Mouse (Mus musculus) heart, embryonic 11.5 days (tissue): Measurements from ENCODE around the gene BC017158. TPM values are rescaled to one million over a fixed set of nuclear protein-coding genes. Genes with fewer than 3 reads are reported as not detected.

Source experiments
- ATAC-seq: fragments of 200-750 bp; cut with Nextera tagmentation; replicated peaks from 2 replicates; pipeline ENCODE4 v1.8.0; 2017; ENCODE audit warnings: moderate library complexity; ENCODE audit not compliant: insufficient number of reproducible peaks, low FRiP score, low TSS enrichment
- H3K27ac ChIP-seq: fragments of 300-500 bp; sonication (generic); 2 replicates; pipeline ENCODE4 v1.5.1; 2014; ENCODE audit warnings: mild to moderate bottlenecking, low read depth, low read length
- H3K27me3 ChIP-seq: fragments of 300-500 bp; sonication (generic); 2 replicates; pipeline ENCODE4 v1.6.1; 2014; ENCODE audit warnings: mild to moderate bottlenecking, low read length, mixed read lengths; ENCODE audit not compliant: control insufficient read depth, insufficient read depth
- H3K36me3 ChIP-seq: fragments of 300-500 bp; sonication (generic); 2 replicates; pipeline ENCODE4 v1.6.1; 2014; ENCODE audit warnings: mild to moderate bottlenecking, low read length, moderate library complexity, mixed read lengths; ENCODE audit not compliant: control insufficient read depth, insufficient read depth
- H3K4me1 ChIP-seq: fragments of 300-500 bp; sonication (generic); 2 replicates; pipeline ENCODE4 v1.6.1; 2014; ENCODE audit warnings: low read length; ENCODE audit not compliant: control insufficient read depth, insufficient read depth
- H3K4me2 ChIP-seq: fragments of 300-500 bp; sonication (generic); 2 replicates; pipeline ENCODE4 v1.6.1; 2014; ENCODE audit warnings: mild to moderate bottlenecking, moderate library complexity
- H3K4me3 ChIP-seq: fragments of 300-500 bp; sonication (generic); 2 replicates; pipeline ENCODE4 v1.5.1; 2014; ENCODE audit warnings: low read depth, low read length
- H3K9ac ChIP-seq: fragments of 300-500 bp; sonication (generic); 2 replicates; pipeline ENCODE4 v1.6.1; 2014; ENCODE audit warnings: mild to moderate bottlenecking, low read depth, low read length, moderate library complexity
- H3K9me3 ChIP-seq: fragments of 300-500 bp; sonication (generic); replicated peaks from 2 replicates; pipeline ENCODE4 v1.6.1; 2016; ENCODE audit warnings: low read length; ENCODE audit not compliant: control insufficient read depth
- WGBS: fragments of 180-500 bp; shearing (Covaris S2); extraction: QIAGEN DNeasy Blood & Tissue Kit; methylation state at CpG from one replicate; pipeline ENCODE4 v1.1.7; 2014; ENCODE audit not compliant: insufficient replicate concordance; 5-methylcytosine and 5-hydroxymethylcytosine counted together
- polyA plus RNA-seq: library from polyadenylated mRNA; unstranded; fragments of >200 nt; fragmentation: Nextera tagmentation; extraction: Ambion mirVana; gene quantifications from 2 replicates; pipeline ENCODE4 v1.2.1, GENCODE M21; 2014

The BC017158 gene
- polyA plus RNA-seq, 1 experiment from 2014 or later: 18.2 TPM

- Histone ChIP-seq H3K9ac (0 out of 2 replicates have a peak overlapping the region, but pooled peaks have one; percentile 22), H3K4me2 (no peak overlapping the region), H3K36me3 (peaks cover 21% of the 10 kb centered on the region), H3K27me3 (no peaks in the 10 kb centered on the region), H3K4me3 (no peak overlapping the region), H3K27ac (no peak overlapping the region), H3K9me3 (no peaks in the 10 kb centered on the region), H3K4me1 (peaks cover 10% of the 10 kb centered on the region)
- 91% methylated on average over 27 of the region's 27 CpGs for WGBS
- ATAC-seq: no peak
Observed at GRCm38 (mm10) chr7:128240131-128240784, 57.7 kb downstream of the BC017158 start.

- peaks cover 10% of the 10 kb centered on the region for H3K4me1 ChIP-seq
- H3K27me3 ChIP-seq: no peaks in the 10 kb centered on the region
- H3K9ac ChIP-seq: peak overlapping the region; percentile 64; the same call in 1 of the 2 replicates
- peak overlapping the region; percentile 88 for H3K27ac ChIP-seq
- ATAC-seq: no peak
- no peaks in the 10 kb centered on the region for H3K9me3 ChIP-seq
- peaks cover 13% of the 10 kb centered on the region for H3K36me3 ChIP-seq
- H3K4me2 ChIP-seq: peak overlapping the region; percentile 81
- 26% methylated on average over 4 of the region's 4 CpGs for WGBS
- H3K4me3 ChIP-seq: peak overlapping the region; percentile 76
Observed at GRCm38 (mm10) chr7:128238991-128239390, 59.0 kb downstream of the BC017158 start.

- no peaks in the 10 kb centered on the region for H3K27me3 ChIP-seq
- peak within 1 kb of the TSS; percentile 93 for H3K9ac ChIP-seq
- peak within 1 kb of the TSS; percentile 98 for H3K27ac ChIP-seq
- peak; percentile 88 for ATAC-seq
- peaks cover 10% of the 10 kb centered on the region for H3K4me1 ChIP-seq
- H3K4me3 ChIP-seq: peak within 1 kb of the TSS; percentile 76
- peaks cover 13% of the 10 kb centered on the region for H3K36me3 ChIP-seq
- no peaks in the 10 kb centered on the region for H3K9me3 ChIP-seq
- under 1% methylated on average over 64 of the region's 72 CpGs for WGBS
- H3K4me2 ChIP-seq: peak within 1 kb of the TSS; percentile 82
Observed at GRCm38 (mm10) chr7:128237927-128238778, 59.8 kb downstream of the BC017158 start, which contains the start of gene 9130023H24Rik. Gene 9130023H24Rik (minus strand): TSS chr7:128238031.

GRCm38 (mm10) chr7:128237593-128237926 lies 60.4 kb downstream of the BC017158 start:
- Histone ChIP-seq H3K36me3 (peaks cover 13% of the 10 kb centered on the region), H3K27me3 (no peaks in the 10 kb centered on the region), H3K27ac (peak overlapping the region; percentile 98), H3K9ac (peak overlapping the region; percentile 93), H3K4me2 (peak overlapping the region; percentile 82), H3K9me3 (no peaks in the 10 kb centered on the region), H3K4me1 (peaks cover 10% of the 10 kb centered on the region), H3K4me3 (peak overlapping the region; percentile 76)
- under 1% methylated on average over 25 of the region's 25 CpGs for WGBS
- ATAC-seq: no peak; the same call in 1 of the 2 replicates

- peak within 1 kb of the TSS; percentile 82 for H3K4me2 ChIP-seq
- ATAC-seq: no peak
- H3K36me3 ChIP-seq: peaks cover 8% of the 10 kb centered on the region
- H3K4me3 ChIP-seq: peak within 1 kb of the TSS; percentile 76
- 25% methylated on average over 37 of the region's 37 CpGs for WGBS
- H3K4me1 ChIP-seq: peaks cover 10% of the 10 kb centered on the region
- no peaks in the 10 kb centered on the region for H3K9me3 ChIP-seq
- H3K27ac ChIP-seq: peak within 1 kb of the TSS; percentile 98
- H3K9ac ChIP-seq: peak within 1 kb of the TSS; percentile 93
- no peaks in the 10 kb centered on the region for H3K27me3 ChIP-seq
Observed at GRCm38 (mm10) chr7:128236856-128237592, 60.9 kb downstream of the BC017158 start, which contains the start of gene Armc5. Gene Armc5 (plus strand): TSS chr7:128237342.

- WGBS: 89% methylated on average over 13 of the region's 13 CpGs
Observed at GRCm38 (mm10) chr7:128236426-128236825, 61.5 kb downstream of the BC017158 start.

GRCm38 (mm10) chr7:128235481-128235880 lies 62.5 kb downstream of the BC017158 start:
- Histone ChIP-seq H3K9ac (no peak overlapping the region), H3K4me3 (no peak overlapping the region), H3K27me3 (no peaks in the 10 kb centered on the region), H3K27ac (no peak overlapping the region), H3K36me3 (peaks cover 5% of the 10 kb centered on the region), H3K4me2 (no peak overlapping the region), H3K4me1 (peaks cover 10% of the 10 kb centered on the region), H3K9me3 (no peaks in the 10 kb centered on the region)
- 87% methylated on average over 1 of the region's 1 CpGs for whole genome bisulfite sequencing
- ATAC-seq: no peak

More at GRCm38 (mm10) chr7:128236426-128236825, 61.5 kb downstream of the BC017158 start:
- peak overlapping the region; percentile 98; the same call in 1 of the 2 replicates for H3K27ac ChIP-seq
- H3K4me3 ChIP-seq: peak overlapping the region; percentile 76; the same call in 1 of the 2 replicates
- no peak overlapping the region for H3K9ac ChIP-seq
- ATAC-seq: no peak
- H3K4me1 ChIP-seq: peaks cover 10% of the 10 kb centered on the region
- peaks cover 8% of the 10 kb centered on the region for H3K36me3 ChIP-seq
- no peaks in the 10 kb centered on the region for H3K27me3 ChIP-seq
- no peaks in the 10 kb centered on the region for H3K9me3 ChIP-seq
- no peak overlapping the region for H3K4me2 ChIP-seq

GRCm38 (mm10) chr7:128234796-128235195 lies 63.2 kb downstream of the BC017158 start:
- WGBS: 73% methylated on average over 2 of the region's 2 CpGs
- H3K27me3 ChIP-seq: no peaks in the 10 kb centered on the region

More at GRCm38 (mm10) chr7:128234796-128235195, 63.2 kb downstream of the BC017158 start:
- Histone ChIP-seq H3K9me3 (no peaks in the 10 kb centered on the region), H3K4me2 (no peak overlapping the region), H3K4me3 (no peak overlapping the region), H3K4me1 (peaks cover 10% of the 10 kb centered on the region), H3K36me3 (no peaks in the 10 kb centered on the region), H3K9ac (no peak overlapping the region), H3K27ac (no peak overlapping the region)
- ATAC-seq: no peak
